Mouse (Mus musculus): ENCODE measurements around the gene Cmklr1.
"Not testable (repeated sequence)": the region's sequence is repeated elsewhere in the genome, so short reads cannot be mapped to it uniquely, and the experiment has no call there.

The Cmklr1 gene

DNA sequence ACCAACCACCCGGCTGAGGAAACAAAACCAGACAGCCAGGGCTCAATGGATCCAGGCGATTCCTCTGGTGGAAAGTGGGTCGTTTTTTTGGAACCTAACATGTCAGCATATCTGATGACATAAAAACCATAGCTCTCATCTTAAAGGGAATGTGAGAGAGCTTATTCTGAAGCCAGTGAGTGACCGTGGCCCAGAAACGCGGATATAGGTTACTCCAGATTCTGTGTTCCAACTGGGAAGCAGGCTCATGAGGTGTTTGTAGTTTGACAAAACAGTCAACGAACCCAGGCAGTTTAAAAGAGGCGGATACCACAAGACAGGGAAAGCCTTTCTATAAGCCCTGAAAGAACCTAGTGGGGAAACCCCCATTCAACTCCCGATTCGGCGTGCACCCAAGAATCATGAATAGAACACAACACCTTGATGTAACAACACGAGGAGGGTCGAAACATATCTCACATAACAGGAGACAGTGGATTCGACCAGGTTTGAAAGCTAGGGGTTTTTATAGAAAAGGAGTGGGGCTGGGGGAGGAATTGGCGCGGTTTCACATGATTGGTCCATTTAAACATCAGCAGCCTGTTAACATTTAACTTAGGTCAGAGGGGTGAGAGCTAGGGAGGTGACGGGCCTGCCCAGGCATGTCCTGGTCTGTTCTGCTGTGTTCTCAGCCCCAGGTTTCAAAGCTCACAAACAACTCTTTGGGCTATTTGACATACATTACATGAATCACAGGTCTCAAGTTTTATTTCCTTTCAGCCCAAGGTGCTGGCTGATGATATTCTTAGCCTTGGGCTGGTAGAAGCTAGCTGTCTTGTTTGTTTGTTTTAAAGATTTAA is 64.4 kb downstream of the Cmklr1 start:
- not testable (repeated sequence) for DNase-seq (ENCODE audit: low spot score)

DNA sequence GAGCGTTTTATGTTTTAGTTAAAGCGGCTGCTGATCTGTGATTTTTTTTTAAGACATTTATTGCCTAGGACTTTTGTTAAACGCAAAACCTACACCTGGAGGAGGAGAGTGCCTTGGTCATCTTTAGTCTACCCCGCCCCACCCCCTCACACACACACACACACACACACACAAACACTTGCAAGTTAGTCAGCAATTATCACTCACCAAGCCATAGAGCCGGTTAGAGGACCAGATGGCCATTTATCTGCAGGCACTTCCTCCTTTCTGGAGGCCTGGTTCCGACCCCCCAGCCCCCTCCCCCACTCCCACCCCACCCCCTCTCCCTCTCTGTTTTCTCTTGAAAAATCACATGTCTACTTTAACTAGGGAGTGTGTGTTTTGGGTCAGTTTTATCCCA is 65.8 kb downstream of the Cmklr1 start:
- no peak for DNase-seq (ENCODE audit: low spot score)

DNA sequence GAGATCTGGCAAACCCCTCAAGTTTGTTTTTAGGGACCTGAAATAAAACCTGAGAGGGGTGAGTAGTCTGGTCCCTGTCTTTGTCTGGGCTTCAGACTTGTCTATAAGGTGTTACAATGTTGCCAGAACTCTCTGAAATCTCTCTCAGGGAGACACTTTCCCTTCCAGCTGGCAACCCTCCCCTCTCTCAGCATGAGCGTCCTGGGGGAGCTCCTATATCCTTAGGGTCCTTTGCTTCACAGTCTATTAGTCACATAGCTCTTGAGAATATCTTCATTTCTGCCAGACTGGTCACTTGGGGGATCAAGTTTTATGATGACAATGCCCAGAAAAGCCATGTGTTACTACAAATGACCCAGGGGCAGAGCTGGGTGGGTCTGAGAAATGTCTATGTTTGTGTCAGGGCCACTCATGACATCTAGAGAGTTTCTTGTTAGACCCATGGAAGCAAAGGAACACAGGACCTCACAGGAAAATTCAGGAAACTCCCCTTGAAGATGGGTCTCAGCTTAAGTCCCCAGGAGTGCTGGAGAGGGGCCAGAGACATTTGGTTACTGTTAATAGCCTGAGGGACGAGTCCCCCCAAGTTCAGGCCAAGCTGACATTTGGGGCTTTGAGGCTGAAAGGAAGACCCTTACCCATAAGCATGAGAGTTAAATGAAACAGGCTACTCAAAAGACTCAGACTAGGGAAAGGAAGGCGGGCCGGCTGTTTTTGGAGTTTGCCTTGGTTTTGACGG is 66.6 kb downstream of the Cmklr1 start:
- no peak for DNase-seq (ENCODE audit: low spot score)

DNA sequence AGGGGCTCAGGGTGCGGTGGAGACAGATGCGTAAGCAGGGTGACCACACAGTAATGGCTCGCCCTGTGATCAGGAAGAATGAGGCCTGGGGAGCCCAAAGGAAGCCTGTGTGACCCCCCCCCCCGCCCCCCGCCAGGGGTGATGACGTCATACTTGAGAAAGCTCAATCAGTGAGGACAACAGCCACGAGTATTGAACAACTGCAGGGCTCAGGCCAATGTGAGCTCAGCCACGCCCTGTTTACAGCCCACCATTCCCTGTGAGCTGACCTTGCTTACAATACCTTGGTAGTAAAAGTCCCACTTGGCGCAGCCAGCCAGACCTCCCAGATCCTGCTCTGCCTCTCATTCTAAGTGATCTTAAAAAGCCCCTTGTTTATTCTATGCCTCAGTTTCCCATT is 69.4 kb downstream of the Cmklr1 start:
- DNase-seq (ENCODE audit: low spot score) = no peak

DNA sequence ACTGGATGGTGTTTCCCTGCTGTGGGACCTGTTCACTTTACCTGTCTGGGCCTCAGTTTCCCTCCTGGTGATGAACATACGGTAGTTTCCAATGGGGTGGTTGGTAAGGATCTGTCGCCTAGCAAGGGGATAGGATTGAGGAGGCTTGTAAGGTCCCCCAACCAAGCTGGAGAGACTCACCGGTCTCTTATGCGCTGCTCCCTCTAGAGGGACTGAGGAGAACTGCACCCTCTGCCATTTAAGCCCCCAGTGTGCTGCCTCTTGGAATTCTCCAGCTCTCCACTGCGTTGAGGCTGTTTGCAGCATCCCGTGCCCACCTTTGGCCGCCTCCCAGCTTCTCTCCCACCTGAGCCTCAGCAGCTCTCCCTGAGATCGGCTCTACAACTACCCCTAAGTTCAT is 70.0 kb downstream of the Cmklr1 start:
- DNase-seq (ENCODE audit: low spot score) = no peak

DNA sequence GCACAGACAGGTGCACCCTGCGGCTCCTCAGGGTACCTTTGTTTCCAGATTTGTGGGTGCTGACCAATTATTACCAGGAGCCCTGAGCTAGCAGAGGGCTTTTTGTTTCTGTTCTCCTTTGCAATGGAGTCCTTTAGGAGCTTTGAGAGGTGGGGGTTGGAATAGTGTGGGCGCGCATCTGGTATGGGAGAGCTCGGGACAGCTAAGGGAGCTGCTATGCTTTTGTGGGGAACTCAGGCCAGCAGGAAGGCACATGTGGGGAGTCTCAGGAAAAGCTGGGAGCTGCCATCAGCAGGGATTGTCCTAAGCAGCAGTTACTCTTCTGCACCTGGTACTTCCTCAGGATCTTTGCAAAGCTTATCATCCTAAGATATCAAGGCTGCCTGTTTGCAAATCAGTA is 71.1 kb downstream of the Cmklr1 start:
- DNase-seq (ENCODE audit: low spot score) = no peak

DNA sequence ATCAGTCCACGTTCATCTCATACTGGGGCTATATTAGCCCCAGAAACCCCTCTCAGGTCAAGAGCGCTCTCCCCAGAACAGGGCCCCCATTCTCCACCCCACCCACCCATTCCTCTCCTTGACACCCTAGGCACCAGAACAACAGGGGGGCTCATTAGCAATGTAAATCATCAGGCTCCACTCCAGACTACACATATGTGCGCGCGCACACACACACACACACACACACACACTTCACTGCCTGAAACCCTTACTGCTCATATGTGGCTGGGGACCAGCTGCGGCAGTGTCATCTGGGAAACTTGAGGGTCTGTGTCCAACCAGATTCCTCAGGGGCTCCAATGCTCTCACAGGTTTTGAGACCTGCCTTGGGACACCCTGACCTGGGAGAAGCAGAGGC is 71.8 kb downstream of the Cmklr1 start:
- no peak for DNase-seq (ENCODE audit: low spot score)

DNA sequence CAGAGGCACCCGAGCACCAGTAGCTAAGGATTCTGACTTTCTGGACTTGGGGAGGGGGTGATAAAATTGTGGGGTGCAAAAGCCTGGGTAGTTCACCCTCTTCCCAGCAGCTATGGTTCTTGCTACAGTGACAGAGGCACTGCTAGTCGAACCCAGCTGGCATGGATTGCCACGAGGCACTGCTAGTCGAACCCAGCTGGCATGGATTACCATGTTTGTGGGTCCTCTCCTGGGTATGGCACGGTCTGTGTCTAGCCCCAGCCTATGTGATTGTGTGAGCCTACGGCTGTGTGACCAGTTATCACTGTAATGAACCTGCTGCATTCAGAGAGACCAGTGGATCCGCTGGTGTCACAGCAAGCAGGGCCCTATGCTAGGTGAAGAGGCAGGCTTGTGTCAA is 72.7 kb downstream of the Cmklr1 start:
- DNase-seq (ENCODE audit: low spot score) = no peak

DNA sequence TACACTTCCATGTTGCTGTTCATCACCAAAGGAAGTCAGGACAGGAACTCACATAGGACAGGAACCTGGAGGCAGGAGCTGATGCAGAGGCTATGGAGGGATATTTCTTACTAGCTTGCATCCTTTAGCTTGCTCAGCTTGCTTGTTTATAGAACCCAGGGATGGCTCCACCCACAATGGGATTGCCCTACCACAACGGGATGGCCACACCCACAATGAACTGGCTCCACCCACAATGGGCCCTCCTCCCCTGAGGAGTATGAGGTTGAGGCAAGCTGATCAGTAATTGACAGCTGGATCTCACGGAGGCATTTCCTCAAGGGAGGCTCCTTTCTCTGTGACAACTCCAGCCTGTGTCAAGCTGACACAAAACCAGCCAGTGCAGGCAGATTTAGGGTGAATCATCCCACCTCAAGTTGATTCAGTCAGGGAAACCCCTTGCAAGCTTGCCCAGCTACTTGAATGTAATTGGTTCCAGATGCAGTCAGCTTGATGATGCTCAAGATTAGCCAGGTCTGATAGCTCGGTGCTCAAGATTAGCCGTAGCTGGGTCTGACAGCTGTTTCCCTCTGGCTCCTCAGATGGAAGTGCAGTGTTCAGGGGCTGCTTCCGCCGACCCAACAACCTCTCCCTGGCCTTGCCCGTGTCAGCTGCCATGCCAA is 80.0 kb downstream of the Cmklr1 start:
- no peak for DNase-seq (ENCODE audit: low spot score)

DNA sequence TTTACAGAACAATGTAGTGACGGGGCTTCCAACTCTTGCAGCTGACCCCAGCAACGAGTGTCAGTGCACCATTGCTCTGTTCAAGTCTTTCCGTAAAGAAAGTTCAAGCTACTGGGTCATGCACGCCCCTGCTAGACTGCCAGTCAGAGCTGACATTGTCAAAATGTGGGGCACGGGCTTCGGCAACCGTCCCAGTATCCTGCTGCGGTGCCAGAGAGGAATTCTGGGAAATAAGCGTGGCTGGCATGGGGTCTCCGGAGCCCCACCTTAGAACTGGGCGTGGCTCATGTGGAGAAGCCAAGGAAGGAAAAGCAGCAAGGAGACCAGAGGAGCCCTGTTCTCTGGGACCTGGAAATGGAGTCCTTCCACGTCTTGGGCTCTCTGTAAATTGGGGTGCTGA is 84.4 kb downstream of the Cmklr1 start:
- DNase-seq (ENCODE audit: low spot score) = no peak

DNA sequence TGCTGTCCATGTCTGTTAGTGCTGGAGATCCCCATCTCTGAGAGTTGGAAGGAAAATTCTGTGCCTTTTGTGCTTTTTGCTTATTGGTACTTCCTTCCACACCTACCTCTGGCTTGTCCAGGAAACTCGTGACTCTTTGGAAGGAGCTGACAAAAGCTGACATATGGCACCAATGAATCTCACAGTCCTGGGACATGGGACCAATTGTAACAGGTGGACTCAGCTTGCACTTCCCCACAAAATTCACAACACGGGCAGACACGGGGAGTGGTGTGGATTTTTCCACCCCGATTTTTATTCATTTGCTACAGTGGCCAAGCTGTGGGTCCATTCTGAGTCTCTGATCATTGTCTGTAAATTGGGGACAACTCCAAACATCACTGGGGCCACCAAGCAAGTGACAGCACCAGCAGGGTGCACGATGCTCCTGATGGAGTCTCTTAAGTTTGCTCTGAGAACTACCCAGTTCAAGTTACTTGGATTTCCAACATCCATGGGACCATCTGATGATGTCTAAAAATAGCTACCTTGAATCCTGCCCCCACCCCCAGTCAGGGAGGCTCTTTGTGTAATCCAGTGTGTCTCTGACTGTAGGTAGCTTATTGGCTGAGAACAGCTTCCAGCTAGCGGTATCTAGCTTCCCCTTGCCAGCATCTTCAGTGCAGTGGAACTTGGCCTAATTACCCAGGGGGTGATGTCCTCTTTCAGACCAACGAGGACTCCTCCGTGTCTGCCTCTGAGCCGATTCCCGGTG is 84.9 kb downstream of the Cmklr1 start:
- DNase-seq (ENCODE audit: low spot score) = no peak

DNA sequence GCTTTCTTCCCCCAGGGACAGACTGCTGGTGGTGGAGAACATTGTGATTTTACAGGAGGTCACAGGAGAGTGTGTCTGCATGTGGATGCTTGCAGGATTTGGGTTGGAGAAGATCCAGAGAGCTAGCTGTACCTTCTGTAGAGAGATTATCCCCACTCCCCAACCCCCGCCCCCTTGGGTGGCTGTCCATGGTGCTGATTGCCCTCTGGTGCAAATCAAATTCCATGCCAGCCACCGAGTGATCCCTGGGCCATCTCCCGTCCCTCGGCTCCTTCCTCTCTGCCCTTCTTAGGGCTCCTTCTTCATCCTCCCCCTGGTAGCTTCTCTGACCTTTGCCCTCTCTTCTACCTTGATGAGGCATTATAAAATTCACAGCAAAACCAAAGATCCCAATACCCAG is 85.8 kb downstream of the Cmklr1 start:
- DNase-seq (ENCODE audit: low spot score) = no peak

Measured in adipocyte (in vitro differentiated cells).